Mouse (Mus musculus) cerebellum, adult 11 months (tissue): ENCODE data around the gene Cxadr.

Source experiments
- DNase-seq: peaks from one replicate; pipeline ENCODE4 v3.0.0; 2022

Gene Cxadr

GRCm38 (mm10) chr16:78301183-78301830 is at the start of gene Cxadr:
Gene Cxadr (plus strand): TSS chr16:78301489.
- DNase-seq, result peak; percentile 73

- no peak for DNase-seq
Observed at GRCm38 (mm10) chr16:78258989-78259388, 42.3 kb upstream of the Cxadr start.

GRCm38 (mm10) chr16:78260070-78260879 is 41.0 kb upstream of the Cxadr start:
- no peak for DNase-seq

GRCm38 (mm10) chr16:78261520-78261919 is 39.8 kb upstream of the Cxadr start:
- no peak for DNase-seq

- no peak for DNase-seq
Observed at GRCm38 (mm10) chr16:78264442-78265150, 36.7 kb upstream of the Cxadr start.

- DNase-seq, result no peak
Observed at GRCm38 (mm10) chr16:78265151-78265590, 36.1 kb upstream of the Cxadr start.

GRCm38 (mm10) chr16:78265826-78266225 is 35.5 kb upstream of the Cxadr start:
- no peak for DNase-seq

- DNase-seq, result no peak
Observed at GRCm38 (mm10) chr16:78267453-78267852, 33.8 kb upstream of the Cxadr start.

GRCm38 (mm10) chr16:78268167-78268566 is 33.1 kb upstream of the Cxadr start:
- no peak for DNase-seq

- DNase-seq, result no peak
Observed at GRCm38 (mm10) chr16:78274825-78275455, 26.3 kb upstream of the Cxadr start.

- no peak for DNase-seq
Observed at GRCm38 (mm10) chr16:78277567-78277966, 23.7 kb upstream of the Cxadr start.

- no peak for DNase-seq
Observed at GRCm38 (mm10) chr16:78280093-78280881, 21.0 kb upstream of the Cxadr start.

GRCm38 (mm10) chr16:78283231-78283630 is 18.1 kb upstream of the Cxadr start:
- DNase-seq, result no peak

- no peak for DNase-seq
Observed at GRCm38 (mm10) chr16:78294051-78294450, 7.2 kb upstream of the Cxadr start.

GRCm38 (mm10) chr16:78294606-78295275 is 6.5 kb upstream of the Cxadr start:
- no peak for DNase-seq

GRCm38 (mm10) chr16:78295601-78296000 is 5.7 kb upstream of the Cxadr start:
- no peak for DNase-seq

GRCm38 (mm10) chr16:78296114-78296513 is 5.2 kb upstream of the Cxadr start:
- DNase-seq, result no peak

- no peak for DNase-seq
Observed at GRCm38 (mm10) chr16:78301831-78302677, 765 bp downstream of the Cxadr start.

- DNase-seq, result no peak
Observed at GRCm38 (mm10) chr16:78302678-78303050, 1.4 kb downstream of the Cxadr start.

- DNase-seq, result no peak
Observed at GRCm38 (mm10) chr16:78305606-78306100, 4.4 kb downstream of the Cxadr start.

- DNase-seq, result no peak
Observed at GRCm38 (mm10) chr16:78306606-78307005, 5.3 kb downstream of the Cxadr start.
